ENCODE assay signal across 10 mouse cellular contexts in the genomic region with DNA sequence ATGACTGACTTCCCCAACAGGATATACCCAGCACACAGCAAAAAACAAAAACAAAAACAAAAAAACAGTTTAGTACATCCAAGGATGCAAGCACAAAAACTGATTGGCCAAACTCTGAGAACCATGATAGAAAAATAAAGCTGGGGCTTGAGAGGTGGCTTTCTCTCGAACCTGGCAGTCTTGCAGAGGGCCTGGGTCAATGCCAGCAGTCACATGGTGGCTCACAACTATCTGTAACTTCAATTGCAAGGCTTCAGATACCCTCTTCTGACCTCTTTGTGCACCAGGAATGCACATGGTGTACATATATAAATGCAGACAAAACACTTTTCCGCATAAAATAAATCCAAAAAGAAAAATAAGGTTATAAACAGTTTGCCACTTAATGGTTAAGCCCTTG. TPM values are rescaled to one million over a fixed set of nuclear protein-coding genes. Genes with fewer than 3 reads are reported as not detected.
A peak's percentile ranks its signal among the peaks of the same experiment; 100 is the strongest.
DNase-seq lines count a peak whose midpoint lies in the region; ATAC-seq lines count a peak whose summit lies in the region.
"Had no signal": no experiment of that assay in that cellular context is flagged by ENCODE, and none has a peak within 500 bp of the region (broad histone marks: within the 10 kb centered on the region; RNA-seq: fewer than 3 reads in every experiment).

No protein-coding gene starts in this region.

- H3K27me3 ChIP-seq in neural tube, embryonic 12.5 days (replicated peaks): no peaks in the 10 kb centered on the region
- no peaks in the 10 kb centered on the region for H3K27me3 ChIP-seq in intestine, embryonic 15.5 days (replicated peaks)
- H3K27me3 ChIP-seq in neural tube, embryonic 13.5 days: no peaks in the 10 kb centered on the region
- H3K27me3 ChIP-seq: Patski had no signal

- no peaks in the 10 kb centered on the region for H3K36me3 ChIP-seq in neural tube, embryonic 12.5 days
- H3K36me3 ChIP-seq in intestine, embryonic 15.5 days: no peaks in the 10 kb centered on the region
- H3K36me3 ChIP-seq in neural tube, embryonic 13.5 days: no peaks in the 10 kb centered on the region

- H3K9me3 ChIP-seq in neural tube, embryonic 12.5 days: no peaks in the 10 kb centered on the region
- H3K9me3 ChIP-seq in intestine, embryonic 15.5 days: no peaks in the 10 kb centered on the region
- no peaks in the 10 kb centered on the region for H3K9me3 ChIP-seq in neural tube, embryonic 13.5 days

- ATAC-seq in neural tube, embryonic 12.5 days (ENCODE audit: low FRiP score, low read depth): no peak
- no peak for ATAC-seq in intestine, embryonic 15.5 days
- ATAC-seq in neural tube, embryonic 13.5 days (ENCODE audit: low read depth): no peak

- H3K9ac ChIP-seq in neural tube, embryonic 12.5 days: no peak overlapping the region
- H3K9ac ChIP-seq in intestine, embryonic 15.5 days: peak overlapping the region; percentile 76; the same call in 1 of the 2 replicates
- peak overlapping the region; percentile 93 for H3K9ac ChIP-seq in neural tube, embryonic 13.5 days

- peaks cover 14% of the 10 kb centered on the region for H3K4me1 ChIP-seq in neural tube, embryonic 12.5 days
- H3K4me1 ChIP-seq in intestine, embryonic 15.5 days (replicated peaks): 0 out of 2 replicates have a peak, but pooled peaks cover 8% of the 10 kb centered on the region
- peaks cover 25% of the 10 kb centered on the region for H3K4me1 ChIP-seq in neural tube, embryonic 13.5 days (replicated peaks)

- H3K27ac ChIP-seq in neural tube, embryonic 12.5 days: no peak overlapping the region
- no peak overlapping the region for H3K27ac ChIP-seq in intestine, embryonic 15.5 days
- H3K27ac ChIP-seq in neural tube, embryonic 13.5 days (replicated peaks): no peak overlapping the region; the same call in 1 of the 2 replicates

- no peak overlapping the region for H3K4me3 ChIP-seq in neural tube, embryonic 12.5 days
- no peak overlapping the region for H3K4me3 ChIP-seq in intestine, embryonic 15.5 days (replicated peaks)
- peak overlapping the region; percentile 81; the same call in 1 of the 2 replicates for H3K4me3 ChIP-seq in neural tube, embryonic 13.5 days

- peak overlapping the region; percentile 92 for H3K4me2 ChIP-seq in neural tube, embryonic 12.5 days (replicated peaks)
- H3K4me2 ChIP-seq in intestine, embryonic 15.5 days (replicated peaks): peak overlapping the region; percentile 82; the same call in 1 of the 2 replicates
- peak overlapping the region; percentile 81 for H3K4me2 ChIP-seq in neural tube, embryonic 13.5 days

- WGBS in neural tube, embryonic 12.5 days: 77% methylated on average over 2 of the region's 2 CpGs
- WGBS in intestine, embryonic 15.5 days: 58% methylated on average over 2 of the region's 2 CpGs
- 66% methylated on average over 2 of the region's 2 CpGs for WGBS in neural tube, embryonic 13.5 days

- peak; percentile 44 to 62 for DNase-seq in cerebellum, postnatal 14 days
- DNase-seq in cerebellum, adult 8-10 months: no peak
- no peak for DNase-seq in neural tube, embryonic 10.5 days (ENCODE audit: extremely low spot score, low spot score)
- DNase-seq in urinary bladder, adult 2 months (ENCODE audit: low spot score): no peak
- no peak for DNase-seq in layer of hippocampus, postnatal 14 days (ENCODE audit: low spot score in 2 of 2)

RNA-seq across cellular contexts. Expression of a gene that starts 1.0 kb away (rescaled TPM):
- polyA plus RNA-seq in neural tube, embryonic 12.5 days (2016; fragmentation: Nextera tagmentation; extraction: Ambion mirVana): 48.6 and 55.8 TPM in 2 replicates
- polyA plus RNA-seq in intestine, embryonic 15.5 days (2015; fragmentation: Nextera tagmentation; extraction: Ambion mirVana): 37.7 and 39.8 TPM in 2 replicates
- 43.2 and 45.3 TPM in 2 replicates for polyA plus RNA-seq in neural tube, embryonic 13.5 days (2015; fragmentation: Nextera tagmentation; extraction: Ambion mirVana)
- 19.4 and 23.4 TPM in 2 replicates for polyA plus RNA-seq in urinary bladder, adult 2 months (2012; rRNA removed)
- 10 to 100 TPM; 18.5 to 22.2 TPM for total RNA-seq in layer of hippocampus, postnatal 14 days (2021)

RNA-seq across cellular contexts. Expression of a gene that starts 11.8 kb away (rescaled TPM):
- 41.9 and 45.4 TPM in 2 replicates for polyA plus RNA-seq in neural tube, embryonic 12.5 days (2016; fragmentation: Nextera tagmentation; extraction: Ambion mirVana)
- 27.8 and 31.3 TPM in 2 replicates for polyA plus RNA-seq in intestine, embryonic 15.5 days (2015; fragmentation: Nextera tagmentation; extraction: Ambion mirVana)
- polyA plus RNA-seq in neural tube, embryonic 13.5 days (2015; fragmentation: Nextera tagmentation; extraction: Ambion mirVana): 40.8 and 44.1 TPM in 2 replicates
- polyA plus RNA-seq in urinary bladder, adult 2 months (2012; rRNA removed): 9.7 and 12.1 TPM in 2 replicates
- total RNA-seq in layer of hippocampus, postnatal 14 days (2021): 10 to 100 TPM; 24.2 to 26.7 TPM

RNA-seq across cellular contexts. Expression of a gene that starts 30.0 kb away (rescaled TPM):
- 1.0 and 1.2 TPM in 2 replicates for polyA plus RNA-seq in neural tube, embryonic 12.5 days (2016; fragmentation: Nextera tagmentation; extraction: Ambion mirVana)
- polyA plus RNA-seq in intestine, embryonic 15.5 days (2015; fragmentation: Nextera tagmentation; extraction: Ambion mirVana): 3.6 and 3.9 TPM in 2 replicates
- polyA plus RNA-seq in neural tube, embryonic 13.5 days (2015; fragmentation: Nextera tagmentation; extraction: Ambion mirVana): 1.1 and 1.7 TPM in 2 replicates
- 2.3 and 3.6 TPM in 2 replicates for polyA plus RNA-seq in urinary bladder, adult 2 months (2012; rRNA removed)
- total RNA-seq in layer of hippocampus, postnatal 14 days (2021): 1 to 10 TPM in 1 of 2 experiments, under 1 TPM in 1; 0.72 to 1.5 TPM
- total RNA-seq: hematopoietic stem cell, adult 5-6 weeks had no signal
- polyA plus RNA-seq: Patski had no signal

RNA-seq across cellular contexts. Expression of a gene that starts 56.2 kb away (rescaled TPM):
- polyA plus RNA-seq in neural tube, embryonic 12.5 days (2016; fragmentation: Nextera tagmentation; extraction: Ambion mirVana): 77.1 and 77.9 TPM in 2 replicates
- polyA plus RNA-seq in intestine, embryonic 15.5 days (2015; fragmentation: Nextera tagmentation; extraction: Ambion mirVana): 74.5 and 82.9 TPM in 2 replicates
- polyA plus RNA-seq in neural tube, embryonic 13.5 days (2015; fragmentation: Nextera tagmentation; extraction: Ambion mirVana): 77.5 and 81.3 TPM in 2 replicates
- 12.3 and 22.9 TPM in 2 replicates for polyA plus RNA-seq in urinary bladder, adult 2 months (2012; rRNA removed)
- total RNA-seq in layer of hippocampus, postnatal 14 days (2021): 10 to 100 TPM; 19.3 to 22.3 TPM

Comparison
In these comparisons a context has a peak if more than half of its experiments do, and no peak if none do; other contexts are left out.
1. DNase-seq: peak in cerebellum, postnatal 14 days (2 of 2); none in cerebellum, adult 8-10 months (single experiment), neural tube, embryonic 10.5 days (single experiment), urinary bladder, adult 2 months (single experiment) and layer of hippocampus, postnatal 14 days (0 of 2).
2. Peak in every context shown above with its lines, with median percentiles within 50 percentile points of each other: H3K4me2 ChIP-seq.